Mouse (Mus musculus) cortical plate, adult 2 months (tissue): ENCODE results near the gene Enah.

Experiments used
- CTCF ChIP-seq: fragments of 200-500 bp; IDR thresholded peaks from 2 replicates; pipeline ENCODE4 v1.5.1; 2011; ENCODE audit warnings: mild to moderate bottlenecking, control low read depth, low read length; ENCODE audit not compliant: insufficient read depth; ENCODE audit errors: extremely low read depth
- POLR2A ChIP-seq: fragments of 200-500 bp; IDR thresholded peaks from 2 replicates; pipeline ENCODE4 v1.6.1; 2011; ENCODE audit warnings: mild to moderate bottlenecking, low read length, control low read depth; ENCODE audit not compliant: insufficient read depth; ENCODE audit errors: extremely low read depth

- TF ChIP-seq CTCF, result no peak
- TF ChIP-seq POLR2A, result no peak
These were observed 35.0 kb downstream of the Enah start for GRCm38 (mm10) chr1:181984811-181985210.
